Mouse (Mus musculus) adrenal gland, adult 18-20 months (tissue): ENCODE data around the gene Snx1. TPM values are rescaled to one million over a fixed set of nuclear protein-coding genes. Genes with fewer than 3 reads are reported as not detected.

Source experiments
- DNase-seq, 2 experiments: peaks; one replicate each; pipeline ENCODE4 v3.0.0; 2021 to 2022; ENCODE audit warnings: low spot score in 2 of 2
- long read RNA-seq, 2 experiments: library from polyadenylated mRNA; stranded (forward); transcript quantifications; one replicate each; pipeline ENCODE4 v2.0.0; 2021
- total RNA-seq, 2 experiments: library from RNA; stranded (reverse); gene quantifications; 1 replicate in 1 of 2; 2 replicates in 1 of 2; pipeline ENCODE4 v1.2.3; 2021

Gene Snx1
- 100 to 1,000 TPM in 1 of 2 experiments, 10 to 100 TPM in 1; 89.6 to 103 TPM for total RNA-seq
- long read RNA-seq, experiment 1, transcript Snx1-201 (15 exons, 2,073 nt) = major isoform, 97 of 112 reads
- long read RNA-seq, experiment 1, partial matches to known transcripts = 4 of 112 reads
- long read RNA-seq, experiment 1, other reads (novel, unspliced or antisense) = 11 of 112 reads
- long read RNA-seq, experiment 2, transcript Snx1-201 (15 exons, 2,073 nt) = major isoform, 261 of 293 reads
- long read RNA-seq, experiment 2, partial matches to known transcripts = 10 of 293 reads
- long read RNA-seq, experiment 2, other reads (novel, unspliced or antisense) = 22 of 293 reads

GRCm38 (mm10) chr9:66126456-66127192, at the start of gene Snx1, which contains the start of gene Ciao2a:
TSS of gene Snx1 (minus strand) at chr9:66126587.
TSS of gene Ciao2a (plus strand) at chr9:66126611.
- DNase-seq = peak; percentile 85 to 86

- DNase-seq = no peak
Measured at GRCm38 (mm10) chr9:66174985-66175384, 48.6 kb upstream of the Snx1 start.

DNA sequence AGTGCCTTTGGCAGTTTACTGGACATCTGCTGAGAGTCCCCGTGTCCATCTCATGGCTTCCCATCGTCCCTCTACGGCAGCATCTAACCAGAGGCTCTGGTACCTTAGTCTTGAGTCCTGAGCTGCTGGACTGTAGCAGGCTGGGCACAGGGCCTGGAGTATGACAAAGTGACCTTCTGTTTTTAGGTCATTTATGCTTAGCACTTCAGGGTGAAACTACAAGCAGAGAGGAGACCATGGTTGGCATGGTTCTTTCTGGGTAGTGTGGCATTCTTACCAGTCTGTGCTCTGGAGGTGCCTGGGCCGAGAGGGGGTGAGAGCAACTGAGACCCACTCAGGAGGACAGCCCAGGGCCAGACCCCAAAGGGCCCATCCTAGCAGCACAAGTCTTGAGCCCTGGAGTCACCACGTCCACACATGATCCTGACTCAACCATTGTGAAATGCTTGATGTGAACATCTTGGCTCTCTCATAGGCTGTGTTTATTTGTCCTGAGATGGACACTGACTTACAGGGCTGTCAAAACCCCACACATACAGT, 47.0 kb upstream of the Snx1 start:
- DNase-seq = no peak

DNA sequence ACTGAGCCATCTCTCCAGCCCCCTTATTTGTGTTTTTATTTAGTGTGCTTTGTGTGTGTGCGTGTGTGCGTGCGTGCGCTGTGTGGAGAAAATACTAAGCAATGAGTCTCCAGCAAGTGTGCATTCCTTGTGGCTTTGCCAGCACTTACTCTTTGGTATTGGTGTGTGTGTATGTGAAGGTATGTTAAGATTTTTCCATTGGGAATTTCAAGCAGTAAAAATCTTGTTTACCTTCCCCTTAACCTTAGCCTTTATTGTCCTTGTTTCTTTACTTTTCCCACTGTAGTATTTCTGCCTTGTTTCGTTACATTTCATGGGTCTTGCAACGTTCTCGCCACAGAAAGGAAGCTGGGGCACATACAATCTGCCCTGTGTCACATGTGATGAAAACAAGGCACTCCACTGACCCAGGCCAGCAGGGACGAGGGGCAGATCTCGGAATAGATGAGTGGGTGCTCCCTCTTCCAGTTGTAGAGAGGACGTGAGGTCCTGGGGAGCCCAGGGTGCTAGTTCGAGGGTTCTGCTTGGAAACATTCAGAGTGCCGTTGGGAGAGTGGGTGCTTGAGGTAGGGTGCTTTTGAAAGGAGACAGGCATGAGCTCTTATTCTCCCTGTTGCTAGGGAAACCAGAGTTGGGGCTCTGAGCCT, 45.0 kb upstream of the Snx1 start:
- no peak for DNase-seq

- DNase-seq = no peak
Measured at GRCm38 (mm10) chr9:66170506-66170905, 44.1 kb upstream of the Snx1 start.

DNA sequence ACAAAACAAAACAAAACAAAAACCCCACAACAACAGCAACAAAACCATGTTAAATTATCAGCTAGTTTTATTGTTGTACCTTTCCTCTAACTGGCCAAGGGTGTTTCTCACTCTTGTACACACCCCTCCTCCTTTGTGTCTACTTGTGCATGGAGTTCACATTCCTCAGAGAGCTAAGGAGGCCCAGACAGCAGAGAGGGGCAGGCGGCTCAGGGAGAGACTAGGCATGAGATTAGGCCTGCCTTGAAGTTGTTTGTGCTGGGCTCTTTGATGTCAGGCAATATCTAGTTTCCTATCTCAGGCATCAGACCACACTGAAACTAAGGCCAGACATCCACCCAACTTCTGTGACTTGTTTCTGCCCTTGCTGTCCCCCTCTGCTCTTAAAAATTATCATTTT, 41.8 kb upstream of the Snx1 start:
- DNase-seq = no peak

GRCm38 (mm10) chr9:66167222-66167621, 40.8 kb upstream of the Snx1 start:
- DNase-seq = no peak

DNA sequence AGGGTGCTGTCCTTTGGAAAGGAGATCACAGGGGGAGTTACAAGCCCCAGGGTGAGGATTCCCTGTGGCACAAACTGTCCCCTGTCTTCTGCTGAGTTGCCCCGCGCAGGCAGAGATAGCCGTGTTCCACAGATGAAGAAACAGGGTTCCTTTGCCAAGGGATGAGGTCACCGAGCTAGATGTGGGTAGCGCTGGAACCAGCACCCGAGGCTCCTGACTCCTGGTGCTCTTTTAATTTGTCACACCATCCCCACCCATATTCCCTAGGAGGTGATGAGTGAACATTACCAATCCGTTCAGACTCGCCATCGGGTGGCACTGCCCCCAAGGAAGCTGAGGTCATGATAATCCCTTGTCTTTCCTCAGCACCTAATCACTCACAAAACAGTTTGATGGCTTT, 36.6 kb upstream of the Snx1 start:
- DNase-seq = no peak

DNA sequence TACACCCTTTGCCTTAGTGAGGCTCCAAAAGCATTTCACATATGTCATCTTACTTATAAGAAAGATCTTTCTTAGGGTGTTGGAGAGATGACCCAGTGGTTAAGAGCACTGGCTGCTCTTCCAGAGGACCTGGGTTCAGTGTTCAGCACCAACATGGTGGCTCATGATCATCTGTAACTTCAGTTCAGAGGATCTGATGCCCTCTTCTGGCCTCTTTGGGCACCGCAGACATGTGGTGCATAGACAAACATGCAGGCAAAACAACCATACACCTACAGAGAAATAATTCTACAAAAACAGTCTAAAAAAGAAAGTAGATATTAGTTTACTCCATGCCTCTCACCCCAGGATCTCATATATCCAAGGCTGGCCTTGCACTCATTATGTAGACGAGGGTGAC, 33.8 kb upstream of the Snx1 start:
- DNase-seq = no peak

DNA sequence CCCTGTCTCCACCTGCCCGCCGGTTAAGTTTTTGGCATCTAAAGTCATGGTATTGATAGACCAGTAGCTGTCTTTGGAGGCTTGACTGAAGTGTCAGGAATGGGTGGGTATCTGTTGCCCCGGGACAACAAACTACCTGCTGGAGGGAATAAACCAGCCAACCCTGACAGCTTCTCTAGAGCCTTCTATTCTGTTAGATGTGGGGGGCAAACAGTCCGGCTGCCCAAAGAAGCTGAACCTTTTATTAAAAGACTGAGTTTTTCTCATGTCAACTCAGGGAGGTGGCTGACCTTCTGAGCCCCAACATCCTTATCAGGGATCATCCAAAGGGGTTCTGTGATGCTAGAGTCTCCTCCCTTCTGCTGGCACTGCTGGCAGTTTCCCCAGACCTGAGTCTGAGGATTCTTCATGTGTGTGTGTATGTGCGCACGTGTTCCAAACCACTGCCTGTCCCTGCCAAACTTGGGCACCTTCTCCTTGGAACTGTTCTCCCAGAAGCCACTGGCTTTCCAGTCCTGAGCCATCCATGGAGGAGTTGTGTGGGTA, 32.6 kb upstream of the Snx1 start:
- no peak for DNase-seq

GRCm38 (mm10) chr9:66157958-66158830, 31.8 kb upstream of the Snx1 start, which contains the start of gene Dapk2:
TSS of gene Dapk2 (plus strand) at chr9:66158223.
- peak; percentile 90 to 95 for DNase-seq

DNA sequence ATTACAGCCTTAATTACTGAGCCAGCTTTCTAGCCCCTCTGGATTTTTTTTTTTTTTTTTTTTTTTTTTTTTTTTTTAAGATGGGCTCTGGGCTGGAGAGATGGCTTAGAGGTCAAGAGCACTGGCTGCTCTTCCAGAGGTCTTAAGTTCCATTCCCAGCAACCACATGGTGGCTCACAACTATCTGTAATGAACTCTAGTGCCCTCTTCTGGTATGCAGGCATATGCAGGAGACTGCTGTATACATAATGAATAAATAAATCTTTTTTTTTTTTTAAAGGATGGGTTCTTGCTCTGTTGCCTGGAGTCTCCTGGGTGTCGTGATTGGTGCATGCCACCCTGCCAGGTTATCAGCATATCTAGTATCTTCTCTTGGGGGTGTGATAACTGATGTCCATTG, 29.1 kb upstream of the Snx1 start:
- DNase-seq = no peak

- no peak for DNase-seq
Measured at GRCm38 (mm10) chr9:66154013-66154412, 27.6 kb upstream of the Snx1 start.

GRCm38 (mm10) chr9:66153594-66153993, 27.2 kb upstream of the Snx1 start:
- no peak for DNase-seq

DNA sequence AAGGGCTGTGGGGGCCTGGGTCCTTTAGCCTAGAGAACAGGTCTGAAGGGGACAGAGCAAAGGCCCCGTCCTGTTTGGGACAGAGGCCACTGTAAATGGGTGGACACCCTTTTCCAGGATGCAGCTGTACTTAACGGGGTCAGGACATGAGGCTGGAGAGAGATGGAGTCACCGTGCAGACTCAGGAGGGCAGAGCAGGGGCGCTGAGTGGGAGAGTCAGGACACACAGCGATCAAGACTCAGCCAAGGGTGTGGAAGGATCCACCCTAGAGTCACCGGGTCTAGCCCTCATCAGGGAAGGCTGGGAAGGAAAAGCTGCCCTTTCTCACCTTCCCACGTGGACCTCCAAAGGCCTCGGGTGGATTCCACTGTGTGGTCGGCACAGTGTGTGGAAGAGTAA, 25.6 kb upstream of the Snx1 start:
- no peak for DNase-seq

GRCm38 (mm10) chr9:66146141-66146540, 19.8 kb upstream of the Snx1 start:
- no peak for DNase-seq

- DNase-seq = peak; percentile 66 to 67
Measured at GRCm38 (mm10) chr9:66144248-66144647, 17.9 kb upstream of the Snx1 start.

DNA sequence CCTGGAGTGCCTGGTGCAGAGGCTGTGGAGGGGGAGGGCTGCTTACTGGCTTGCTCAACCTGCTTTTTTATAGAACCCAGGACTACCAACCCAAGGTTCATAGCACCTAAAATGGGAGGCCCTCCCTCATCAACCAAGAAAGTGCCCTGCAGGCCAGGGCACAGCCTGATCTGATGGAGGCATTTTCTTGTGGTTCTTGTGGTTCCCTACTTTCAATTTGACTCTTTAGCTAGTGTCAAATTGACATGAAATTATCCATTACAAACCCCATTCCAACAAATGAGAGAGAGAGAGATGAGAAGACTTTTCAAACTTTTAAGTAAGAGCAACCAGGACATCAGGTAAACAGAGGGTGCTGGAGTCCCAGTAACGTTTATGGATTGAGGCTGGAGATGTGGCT, 15.9 kb upstream of the Snx1 start:
- DNase-seq = no peak

- DNase-seq = peak in 1 of 2 experiments; percentile 23
Measured at GRCm38 (mm10) chr9:66138193-66138592, 11.8 kb upstream of the Snx1 start.

DNA sequence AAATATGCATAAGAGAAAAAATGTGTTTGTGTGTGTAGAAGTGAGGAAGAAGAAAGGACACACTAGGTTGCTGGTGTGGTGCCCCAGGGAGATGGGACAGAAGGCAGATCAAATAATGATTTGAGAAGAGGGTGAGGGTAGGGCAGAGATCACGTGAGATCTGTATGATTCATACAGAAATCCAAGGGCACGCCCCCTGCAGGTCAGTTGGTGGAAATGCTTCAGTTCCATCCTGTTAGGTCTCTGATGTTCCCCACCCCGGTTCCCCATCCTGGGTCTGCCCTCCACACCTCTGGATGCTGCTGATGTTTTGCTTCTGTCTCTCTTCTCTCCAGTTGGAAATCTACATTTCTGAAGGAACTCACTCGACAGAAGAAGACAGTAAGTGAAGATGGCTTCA, 9.6 kb upstream of the Snx1 start:
- no peak for DNase-seq
